Mouse (Mus musculus): ENCODE results near the gene B4galt4.
A peak's percentile ranks its signal among the peaks of the same experiment; 100 is the strongest.

The B4galt4 gene

GRCm38 (mm10) chr16:38729610-38730288 lies 12.3 kb upstream of the B4galt4 start:
- peak; percentile 43 for DNase-seq

GRCm38 (mm10) chr16:38730921-38731320 lies 11.1 kb upstream of the B4galt4 start:
- peak; percentile 41 for DNase-seq

- peak; percentile 3 for DNase-seq
These were observed 710 bp upstream of the B4galt4 start for GRCm38 (mm10) chr16:38741204-38741903.

- DNase-seq = peak; percentile 35
These were observed 631 bp downstream of the B4galt4 start for GRCm38 (mm10) chr16:38742659-38743131.

GRCm38 (mm10) chr16:38743941-38744673 lies 2.0 kb downstream of the B4galt4 start:
- peak; percentile 3 for DNase-seq

- no peak for DNase-seq
These were observed 8.7 kb downstream of the B4galt4 start for GRCm38 (mm10) chr16:38750803-38751202.

- no peak for DNase-seq
These were observed 11.6 kb downstream of the B4galt4 start for GRCm38 (mm10) chr16:38753631-38754030.

GRCm38 (mm10) chr16:38755452-38756176 lies 13.6 kb downstream of the B4galt4 start:
- DNase-seq = no peak

- DNase-seq = peak; percentile 81
These were observed 14.1 kb downstream of the B4galt4 start for GRCm38 (mm10) chr16:38756177-38756503.

- DNase-seq = no peak
These were observed 14.5 kb downstream of the B4galt4 start for GRCm38 (mm10) chr16:38756572-38756971.

GRCm38 (mm10) chr16:38757626-38758025 lies 15.6 kb downstream of the B4galt4 start:
- no peak for DNase-seq

GRCm38 (mm10) chr16:38758104-38758861 lies 16.2 kb downstream of the B4galt4 start:
- peak; percentile 75 for DNase-seq

- DNase-seq = no peak
These were observed 18.2 kb downstream of the B4galt4 start for GRCm38 (mm10) chr16:38760239-38760638.

- no peak for DNase-seq
These were observed 18.8 kb downstream of the B4galt4 start for GRCm38 (mm10) chr16:38760834-38761375.

GRCm38 (mm10) chr16:38761972-38762371 lies 19.9 kb downstream of the B4galt4 start:
- no peak for DNase-seq

- no peak for DNase-seq
These were observed 20.3 kb downstream of the B4galt4 start for GRCm38 (mm10) chr16:38762401-38762800.

- no peak for DNase-seq
These were observed 21.4 kb downstream of the B4galt4 start for GRCm38 (mm10) chr16:38763508-38763907.

GRCm38 (mm10) chr16:38766671-38767070 lies 24.6 kb downstream of the B4galt4 start:
- DNase-seq = no peak

GRCm38 (mm10) chr16:38767761-38768160 lies 25.7 kb downstream of the B4galt4 start:
- DNase-seq = no peak

- no peak for DNase-seq
These were observed 26.3 kb downstream of the B4galt4 start for GRCm38 (mm10) chr16:38768386-38768785.

- DNase-seq = no peak
These were observed 27.5 kb downstream of the B4galt4 start for GRCm38 (mm10) chr16:38769529-38769928.

GRCm38 (mm10) chr16:38771145-38771544 lies 29.1 kb downstream of the B4galt4 start:
- DNase-seq = no peak
